Mouse (Mus musculus) WW6 (cell line): Measurements from ENCODE around the gene Olfr517.

Experiments used
- DNase-seq: peaks from one replicate; pipeline ENCODE4 v3.0.0-alpha.2; 2013; ENCODE audit warnings: low read depth, low spot score

The Olfr517 gene

DNA sequence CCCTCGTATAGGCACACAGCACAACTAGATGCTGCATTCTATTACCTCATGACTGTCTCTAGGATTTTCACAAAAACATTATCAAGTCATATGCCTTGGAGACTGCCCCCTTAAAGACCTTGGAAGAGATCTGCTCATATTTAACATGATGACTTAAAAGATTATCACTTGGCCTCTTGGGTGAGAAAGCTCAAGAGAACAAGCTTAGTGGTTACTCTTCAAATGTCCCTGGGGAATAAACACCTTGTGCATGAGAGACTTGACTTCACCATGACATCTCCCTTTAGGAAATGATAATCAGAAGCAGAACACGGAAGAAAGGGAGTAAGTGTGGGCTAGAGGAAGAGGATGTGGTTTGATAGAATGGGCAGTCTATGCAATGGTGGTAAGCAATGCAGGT lies at the start of gene Olfr517:
TSS of gene Olfr517 (minus strand) at position 101 of the 400 bp plus-strand sequence.
- no peak for DNase-seq

DNA sequence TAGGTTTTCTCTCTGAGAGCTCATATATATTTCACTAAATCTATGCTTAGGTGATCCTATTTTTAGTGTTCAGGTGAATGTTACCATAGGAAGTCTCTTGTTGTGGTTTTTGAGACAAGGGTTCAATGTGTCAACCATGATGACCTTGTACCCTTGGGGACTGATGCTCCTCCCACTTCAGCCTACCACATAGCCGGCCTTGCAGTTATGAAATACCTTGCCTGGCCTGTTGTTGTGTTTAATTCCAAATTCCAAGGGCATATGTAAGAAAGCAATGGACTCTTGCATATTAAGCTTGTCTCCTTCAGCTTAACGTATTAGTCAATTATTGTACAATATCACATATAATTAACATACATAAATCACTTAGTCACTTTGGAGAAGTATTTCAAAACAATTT lies 31.8 kb upstream of the Olfr517 start:
- no peak for DNase-seq

DNA sequence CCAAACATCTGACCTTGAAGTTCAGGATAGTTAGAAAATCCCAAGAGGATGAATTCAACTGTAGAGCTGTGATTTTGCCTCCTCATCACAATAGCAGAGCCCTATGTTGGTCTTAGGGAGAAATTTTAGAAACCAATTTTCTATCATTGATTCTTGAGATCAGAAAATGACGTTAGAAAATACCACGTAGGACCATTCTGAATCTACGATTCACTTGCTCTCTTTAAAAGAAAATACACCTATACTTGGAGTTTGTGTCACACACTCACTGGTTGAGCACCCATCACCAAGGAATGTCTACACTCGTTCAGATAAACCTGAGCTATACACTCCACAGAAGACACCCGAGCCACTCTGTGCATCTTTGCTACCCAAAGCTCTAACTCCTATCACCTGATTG lies 22.1 kb upstream of the Olfr517 start, which contains the start of gene Olfr519:
TSS of gene Olfr519 (minus strand) at position 101 of the 400 bp plus-strand sequence.
- no peak for DNase-seq

DNA sequence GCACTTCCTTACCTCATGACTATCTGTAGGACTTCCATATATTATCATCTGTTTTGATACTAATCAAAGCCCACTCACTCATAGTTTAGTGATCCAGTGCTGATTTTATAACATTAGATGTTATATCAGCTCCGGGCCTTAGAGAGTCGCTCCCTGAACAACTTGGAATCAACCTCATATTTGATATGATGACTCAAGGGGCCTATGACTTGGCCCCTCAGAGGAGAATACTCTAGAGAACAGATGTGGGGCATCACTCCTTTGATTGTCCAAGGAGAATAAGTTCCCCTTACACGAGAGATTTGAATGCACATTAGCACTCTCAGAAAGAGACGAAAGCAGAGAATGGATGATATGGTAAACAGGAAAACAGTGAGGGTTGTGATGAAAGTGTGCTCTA lies 12.7 kb upstream of the Olfr517 start, which contains the start of gene Olfr518:
TSS of gene Olfr518 (minus strand) at position 101 of the 400 bp plus-strand sequence.
- DNase-seq: no peak

DNA sequence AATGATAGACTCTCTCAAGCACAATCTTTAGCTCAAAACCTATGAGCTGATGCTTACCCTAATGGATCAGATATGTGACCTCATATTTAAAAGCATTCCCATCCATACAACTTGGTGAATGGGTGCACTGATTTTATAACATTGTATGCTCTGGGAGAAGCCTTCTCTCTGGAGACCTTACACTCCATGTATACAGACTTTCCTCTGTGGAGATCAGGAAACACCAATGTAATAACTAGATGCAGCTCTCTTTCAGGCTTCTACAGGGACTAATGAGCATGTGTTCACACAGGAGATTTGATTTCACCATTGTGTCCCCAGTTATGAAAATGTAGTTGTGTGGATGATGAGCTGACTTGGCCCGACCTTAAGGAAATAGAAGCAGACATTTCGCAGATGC lies 21.8 kb downstream of the Olfr517 start, which contains the start of gene Olfr516:
TSS of gene Olfr516 (minus strand) at position 101 of the 400 bp plus-strand sequence.
- no peak for DNase-seq

DNA sequence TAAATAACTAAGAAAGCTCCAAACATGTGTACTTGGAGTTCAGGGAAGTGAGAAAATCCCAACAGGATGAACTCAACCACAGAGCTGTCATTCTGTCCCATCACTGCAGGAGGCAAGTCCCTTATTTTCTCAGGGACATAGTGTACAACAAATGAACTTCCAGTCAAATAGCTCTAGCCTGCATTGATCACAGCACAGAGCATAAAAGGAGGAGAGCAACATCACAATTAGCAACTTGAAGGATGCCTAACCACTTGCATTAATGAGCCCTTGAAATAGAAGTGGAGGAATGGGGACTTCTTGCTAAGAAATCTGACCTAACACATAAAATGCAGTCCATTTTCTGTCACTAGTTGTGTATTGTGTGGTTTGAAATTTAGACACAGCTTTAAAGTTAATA lies 46.3 kb downstream of the Olfr517 start, which contains the start of gene Olfr514:
TSS of gene Olfr514 (minus strand) at position 101 of the 400 bp plus-strand sequence.
- no peak for DNase-seq
